Mouse (Mus musculus): ENCODE results near the gene Eif2a. TPM values are rescaled to one million over a fixed set of nuclear protein-coding genes. Genes with fewer than 3 reads are reported as not detected.

The Eif2a gene
- 56.5 and 59.1 TPM in 2 replicates for polyA plus RNA-seq (2015; fragmentation: Nextera tagmentation; extraction: Ambion mirVana)

- Histone ChIP-seq H3K9ac (peak within 1 kb of the TSS; percentile 98), H3K36me3 (peaks cover 24% of the 10 kb centered on the region), H3K4me2 (peak within 1 kb of the TSS; percentile 78), H3K27me3 (no peaks in the 10 kb centered on the region), H3K4me3 (peak within 1 kb of the TSS; percentile 97), H3K27ac (peak within 1 kb of the TSS; percentile 92), H3K9me3 (no peaks in the 10 kb centered on the region), H3K4me1 (peaks cover 19% of the 10 kb centered on the region; the same call in 1 of the 2 replicates)
- peak; percentile 98 for ATAC-seq (ENCODE audit: insufficient number of reproducible peaks, insufficient read depth, low FRiP score, low TSS enrichment, low read depth)
- under 1% methylated on average over 57 of the region's 57 CpGs for WGBS
These were observed at the start of gene Eif2a, which contains the start of gene Serp1 for GRCm38 (mm10) chr3:58525652-58526407. Eif2a (plus strand) TSS chr3:58525821. Serp1 (minus strand) TSS chr3:58525892.

GRCm38 (mm10) chr3:58478755-58479455 lies 46.7 kb upstream of the Eif2a start:
- Histone ChIP-seq H3K9ac (no peak overlapping the region), H3K4me1 (no peaks in the 10 kb centered on the region), H3K9me3 (no peaks in the 10 kb centered on the region), H3K36me3 (no peaks in the 10 kb centered on the region), H3K4me2 (no peak overlapping the region), H3K27me3 (no peaks in the 10 kb centered on the region), H3K27ac (no peak overlapping the region), H3K4me3 (no peak overlapping the region)
- ATAC-seq (ENCODE audit: insufficient number of reproducible peaks, insufficient read depth, low FRiP score, low TSS enrichment, low read depth) = no peak
- WGBS = 82% methylated on average over 2 of the region's 2 CpGs

- no peak overlapping the region for H3K27ac ChIP-seq
- 0 out of 2 replicates have a peak, but pooled peaks cover 3% of the 10 kb centered on the region for H3K9me3 ChIP-seq
- H3K4me2 ChIP-seq = no peak overlapping the region
- no peaks in the 10 kb centered on the region for H3K4me1 ChIP-seq
- no peaks in the 10 kb centered on the region for H3K36me3 ChIP-seq
- H3K4me3 ChIP-seq = no peak overlapping the region
- H3K27me3 ChIP-seq = no peaks in the 10 kb centered on the region
- no peak overlapping the region for H3K9ac ChIP-seq
- ATAC-seq (ENCODE audit: insufficient number of reproducible peaks, insufficient read depth, low FRiP score, low TSS enrichment, low read depth) = no peak
- 70% methylated on average over 7 of the region's 7 CpGs for WGBS
These were observed 39.7 kb upstream of the Eif2a start for GRCm38 (mm10) chr3:58485883-58486282.

- 0 out of 2 replicates have a peak, but pooled peaks cover 3% of the 10 kb centered on the region for H3K9me3 ChIP-seq
- H3K4me1 ChIP-seq = no peaks in the 10 kb centered on the region
- H3K9ac ChIP-seq = no peak overlapping the region
- no peak overlapping the region for H3K4me3 ChIP-seq
- no peak overlapping the region for H3K4me2 ChIP-seq
- H3K27me3 ChIP-seq = no peaks in the 10 kb centered on the region
- WGBS = 68% methylated on average over 3 of the region's 3 CpGs
- no peaks in the 10 kb centered on the region for H3K36me3 ChIP-seq
- no peak overlapping the region for H3K27ac ChIP-seq
- ATAC-seq (ENCODE audit: insufficient number of reproducible peaks, insufficient read depth, low FRiP score, low TSS enrichment, low read depth) = no peak
These were observed 38.5 kb upstream of the Eif2a start for GRCm38 (mm10) chr3:58487121-58487520.

- Histone ChIP-seq H3K9me3 (0 out of 2 replicates have a peak, but pooled peaks cover 3% of the 10 kb centered on the region), H3K27me3 (no peaks in the 10 kb centered on the region), H3K36me3 (no peaks in the 10 kb centered on the region), H3K9ac (no peak overlapping the region), H3K4me1 (no peaks in the 10 kb centered on the region), H3K27ac (no peak overlapping the region), H3K4me3 (no peak overlapping the region), H3K4me2 (no peak overlapping the region)
- 84% methylated on average over 8 of the region's 8 CpGs for WGBS
- no peak for ATAC-seq (ENCODE audit: insufficient number of reproducible peaks, insufficient read depth, low FRiP score, low TSS enrichment, low read depth)
These were observed 37.4 kb upstream of the Eif2a start for GRCm38 (mm10) chr3:58487999-58488775.

GRCm38 (mm10) chr3:58490787-58491186 lies 34.8 kb upstream of the Eif2a start:
- WGBS = 73% methylated on average over 7 of the region's 7 CpGs
- Histone ChIP-seq H3K36me3 (no peaks in the 10 kb centered on the region), H3K4me1 (no peaks in the 10 kb centered on the region), H3K27ac (no peak overlapping the region), H3K27me3 (no peaks in the 10 kb centered on the region), H3K4me2 (no peak overlapping the region), H3K4me3 (no peak overlapping the region), H3K9me3 (0 out of 2 replicates have a peak, but pooled peaks cover 3% of the 10 kb centered on the region), H3K9ac (no peak overlapping the region)
- ATAC-seq (ENCODE audit: insufficient number of reproducible peaks, insufficient read depth, low FRiP score, low TSS enrichment, low read depth) = no peak

GRCm38 (mm10) chr3:58493621-58494020 lies 32.0 kb upstream of the Eif2a start:
- no peaks in the 10 kb centered on the region for H3K27me3 ChIP-seq
- no peak for ATAC-seq (ENCODE audit: insufficient number of reproducible peaks, insufficient read depth, low FRiP score, low TSS enrichment, low read depth)

GRCm38 (mm10) chr3:58501961-58502360 lies 23.7 kb upstream of the Eif2a start:
- H3K4me2 ChIP-seq = no peak overlapping the region
- H3K27me3 ChIP-seq = no peaks in the 10 kb centered on the region
- 74% methylated on average over 2 of the region's 2 CpGs for WGBS
- H3K36me3 ChIP-seq = no peaks in the 10 kb centered on the region
- no peaks in the 10 kb centered on the region for H3K9me3 ChIP-seq
- ATAC-seq (ENCODE audit: insufficient number of reproducible peaks, insufficient read depth, low FRiP score, low TSS enrichment, low read depth) = no peak
- H3K9ac ChIP-seq = no peak overlapping the region
- no peaks in the 10 kb centered on the region for H3K4me1 ChIP-seq
- no peak overlapping the region for H3K27ac ChIP-seq
- no peak overlapping the region for H3K4me3 ChIP-seq

More at GRCm38 (mm10) chr3:58493621-58494020, 32.0 kb upstream of the Eif2a start:
- Histone ChIP-seq H3K4me3 (no peak overlapping the region), H3K9me3 (no peaks in the 10 kb centered on the region), H3K4me2 (no peak overlapping the region), H3K4me1 (no peaks in the 10 kb centered on the region), H3K36me3 (no peaks in the 10 kb centered on the region), H3K27ac (no peak overlapping the region), H3K9ac (no peak overlapping the region)
- 83% methylated on average over 4 of the region's 4 CpGs for WGBS

GRCm38 (mm10) chr3:58503720-58504333 lies 21.8 kb upstream of the Eif2a start:
- no peaks in the 10 kb centered on the region for H3K36me3 ChIP-seq
- H3K4me1 ChIP-seq = no peaks in the 10 kb centered on the region
- WGBS = 43% methylated on average over 3 of the region's 3 CpGs
- no peak overlapping the region for H3K9ac ChIP-seq
- no peaks in the 10 kb centered on the region for H3K9me3 ChIP-seq
- no peak overlapping the region for H3K4me2 ChIP-seq
- no peak for ATAC-seq (ENCODE audit: insufficient number of reproducible peaks, insufficient read depth, low FRiP score, low TSS enrichment, low read depth)
- H3K27ac ChIP-seq = no peak overlapping the region
- no peaks in the 10 kb centered on the region for H3K27me3 ChIP-seq
- H3K4me3 ChIP-seq = no peak overlapping the region

GRCm38 (mm10) chr3:58504676-58505075 lies 20.9 kb upstream of the Eif2a start:
- Histone ChIP-seq H3K9ac (no peak overlapping the region), H3K4me3 (no peak overlapping the region), H3K9me3 (no peaks in the 10 kb centered on the region), H3K4me1 (no peaks in the 10 kb centered on the region), H3K27ac (no peak overlapping the region), H3K27me3 (no peaks in the 10 kb centered on the region), H3K4me2 (no peak overlapping the region), H3K36me3 (no peaks in the 10 kb centered on the region)
- no peak for ATAC-seq (ENCODE audit: insufficient number of reproducible peaks, insufficient read depth, low FRiP score, low TSS enrichment, low read depth)

Data from embryonic facial prominence, embryonic 13.5 days (tissue).